Mouse (Mus musculus): ENCODE measurements around the gene Krt222. TPM values are rescaled to one million over a fixed set of nuclear protein-coding genes. Genes with fewer than 3 reads are reported as not detected.

The Krt222 gene
- 1.3 and 1.7 TPM in 2 replicates for polyA plus RNA-seq (2015; fragmentation: Nextera tagmentation; extraction: Ambion mirVana)

GRCm38 (mm10) chr11:99243820-99244374 lies at the start of gene Krt222:
Krt222 (minus strand) TSS chr11:99244085.

GRCm38 (mm10) chr11:99284833-99285312 lies 41.0 kb upstream of the Krt222 start, which contains the start of gene Krt24:
Krt24 (minus strand) TSS chr11:99285262.

GRCm38 (mm10) chr11:99230261-99231048 lies 13.4 kb downstream of the Krt222 start, which contains the start of gene Smarce1:
Smarce1 (minus strand) TSS chr11:99231017.

Other genes starting within 250 kb of the Krt222 start
- gene Top2a, start 219.9 kb downstream of the Krt222 start, polyA plus RNA-seq (2015; fragmentation: Nextera tagmentation; extraction: Ambion mirVana), result 45.7 and 47.9 TPM in 2 replicates
- 292 and 320 TPM in 2 replicates for gene Igfbp4, start 202.8 kb downstream of the Krt222 start, polyA plus RNA-seq (2015; fragmentation: Nextera tagmentation; extraction: Ambion mirVana)
- 0.26 and 0.30 TPM in 2 replicates for gene Tns4, start 154.8 kb downstream of the Krt222 start, polyA plus RNA-seq (2015; fragmentation: Nextera tagmentation; extraction: Ambion mirVana)
- gene Ccr7, start 89.0 kb downstream of the Krt222 start, polyA plus RNA-seq (2015; fragmentation: Nextera tagmentation; extraction: Ambion mirVana), result 0.16 and 0.32 TPM in 2 replicates
- gene Smarce1, start 13.1 kb downstream of the Krt222 start, polyA plus RNA-seq (2015; fragmentation: Nextera tagmentation; extraction: Ambion mirVana), result 102 and 126 TPM in 2 replicates
- gene Krt24, start 41.2 kb upstream of the Krt222 start, polyA plus RNA-seq (2015; fragmentation: Nextera tagmentation; extraction: Ambion mirVana), result not detected in 2 replicates
- gene Krt25, start 78.9 kb upstream of the Krt222 start, polyA plus RNA-seq (2015; fragmentation: Nextera tagmentation; extraction: Ambion mirVana), result not detected in 2 replicates
- gene Krt26, start 93.9 kb upstream of the Krt222 start, polyA plus RNA-seq (2015; fragmentation: Nextera tagmentation; extraction: Ambion mirVana), result not detected in 2 replicates
- not detected in 2 replicates for gene Krt27, start 107.0 kb upstream of the Krt222 start, polyA plus RNA-seq (2015; fragmentation: Nextera tagmentation; extraction: Ambion mirVana)
- 0.08 and 0.14 TPM in 2 replicates for gene Krt28, start 130.8 kb upstream of the Krt222 start, polyA plus RNA-seq (2015; fragmentation: Nextera tagmentation; extraction: Ambion mirVana)
- 34.8 and 42.7 TPM in 2 replicates for gene Krt10, start 145.3 kb upstream of the Krt222 start, polyA plus RNA-seq (2015; fragmentation: Nextera tagmentation; extraction: Ambion mirVana)
- not detected in 2 replicates for gene Krt12, start 178.2 kb upstream of the Krt222 start, polyA plus RNA-seq (2015; fragmentation: Nextera tagmentation; extraction: Ambion mirVana)
- 1.3 and 3.1 TPM in 2 replicates for gene Krt20, start 194.1 kb upstream of the Krt222 start, polyA plus RNA-seq (2015; fragmentation: Nextera tagmentation; extraction: Ambion mirVana)
- 1.7 and 3.0 TPM in 2 replicates for gene Krt23, start 249.1 kb upstream of the Krt222 start, polyA plus RNA-seq (2015; fragmentation: Nextera tagmentation; extraction: Ambion mirVana)

Data from adrenal gland, postnatal 0 days (tissue).